Mouse (Mus musculus) adrenal gland, postnatal 36 days (tissue): ENCODE results near the gene Scgb1b27. TPM values are rescaled to one million over a fixed set of nuclear protein-coding genes. Genes with fewer than 3 reads are reported as not detected.
"Not testable (repeated sequence)": the region's sequence is repeated elsewhere in the genome, so short reads cannot be mapped to it uniquely, and the experiment has no call there.

ENCODE experiments used
- DNase-seq, 2 experiments: peaks; one replicate each; pipeline ENCODE4 v3.0.0; 2021; ENCODE audit warnings: mixed read lengths in 1 of 2
- long read RNA-seq, 2 experiments: library from polyadenylated mRNA; stranded (forward); transcript quantifications; one replicate each; pipeline ENCODE4 v2.0.0; 2021; ENCODE audit warnings: borderline sequencing depth in 2 of 2
- total RNA-seq, 2 experiments: library from RNA; stranded (reverse); gene quantifications; 2 replicates each; pipeline ENCODE4 v1.2.3; 2021

The Scgb1b27 gene
- not detected for total RNA-seq
- long read RNA-seq, experiment 1, result 0 reads
- long read RNA-seq, experiment 2, result 0 reads

GRCm38 (mm10) chr7:34021183-34021582 is at the start of gene Scgb1b27:
Gene Scgb1b27, plus strand, starts transcription at chr7:34021483.
- DNase-seq, result not testable (repeated sequence)

GRCm38 (mm10) chr7:33982281-33982680 is 39.0 kb upstream of the Scgb1b27 start:
- peak; percentile 41 to 55 for DNase-seq

GRCm38 (mm10) chr7:34013842-34014241 is 7.4 kb upstream of the Scgb1b27 start, which contains the start of gene Scgb2b27:
Gene Scgb2b27, minus strand, starts transcription at chr7:34013942.
- DNase-seq, result no peak

GRCm38 (mm10) chr7:34025641-34026040 is 4.4 kb downstream of the Scgb1b27 start:
- DNase-seq, result no peak

GRCm38 (mm10) chr7:34027202-34027601 is 5.9 kb downstream of the Scgb1b27 start:
- DNase-seq, result not testable (repeated sequence)

GRCm38 (mm10) chr7:34030026-34030425 is 8.7 kb downstream of the Scgb1b27 start:
- DNase-seq, result no peak

GRCm38 (mm10) chr7:34034579-34034978 is 13.3 kb downstream of the Scgb1b27 start:
- DNase-seq, result not testable (repeated sequence)

GRCm38 (mm10) chr7:34036076-34036815 is 15.0 kb downstream of the Scgb1b27 start:
- not testable (repeated sequence) for DNase-seq

GRCm38 (mm10) chr7:34068132-34068531 is 46.8 kb downstream of the Scgb1b27 start:
- DNase-seq, result not testable (repeated sequence)

Other genes with a start within 250 kb of the Scgb1b27 start
- not detected for gene Scgb2b26, start 76.4 kb upstream of the Scgb1b27 start, total RNA-seq
- not detected for gene Scgb2b27, start 7.5 kb upstream of the Scgb1b27 start, total RNA-seq
- gene Scgb1b30, start 73.9 kb downstream of the Scgb1b27 start, total RNA-seq, result not detected
- gene Wtip, start 111.8 kb downstream of the Scgb1b27 start, total RNA-seq, result 10 to 100 TPM; 24.6 to 29.1 TPM
- gene Uba2, start 148.1 kb downstream of the Scgb1b27 start, total RNA-seq, result 10 to 100 TPM; 74.8 to 76.1 TPM
- 10 to 100 TPM; 21.8 to 23.9 TPM for gene Pdcd2l, start 175.2 kb downstream of the Scgb1b27 start, total RNA-seq
- gene Gpi1, start 208.9 kb downstream of the Scgb1b27 start, total RNA-seq, result 100 to 1,000 TPM; 373 to 429 TPM
- not detected for gene Gm6096, start 229.6 kb downstream of the Scgb1b27 start, total RNA-seq